Mouse (Mus musculus) right cerebral cortex, postnatal 36 days (tissue): ENCODE data around the gene Amy2a3.
"Not testable (repeated sequence)": the region's sequence is repeated elsewhere in the genome, so short reads cannot be mapped to it uniquely, and the experiment has no call there.

ENCODE experiments used
- DNase-seq, 2 experiments: peaks; one replicate each; pipeline ENCODE4 v3.0.0; 2022; ENCODE audit warnings: low spot score in 2 of 2, mixed read lengths in 1 of 2

Gene Amy2a3

GRCm38 (mm10) chr3:113323952-113324351 is at the start of gene Amy2a3:
Amy2a3 (minus strand) TSS chr3:113324052.
- not testable (repeated sequence) for DNase-seq

GRCm38 (mm10) chr3:113356558-113356957 is 32.7 kb upstream of the Amy2a3 start, which contains the start of gene Amy2a2:
Amy2a2 (minus strand) TSS chr3:113356658.
- DNase-seq = not testable (repeated sequence)

- not testable (repeated sequence) for DNase-seq
Measured at GRCm38 (mm10) chr3:113345484-113345883, 21.6 kb upstream of the Amy2a3 start.

- DNase-seq = not testable (repeated sequence)
Measured at GRCm38 (mm10) chr3:113312937-113313336, 10.9 kb downstream of the Amy2a3 start.

- not testable (repeated sequence) for DNase-seq
Measured at GRCm38 (mm10) chr3:113291349-113291748, 32.5 kb downstream of the Amy2a3 start, which contains the start of gene Amy2a4. Amy2a4 (minus strand) TSS chr3:113291449.

DNA sequence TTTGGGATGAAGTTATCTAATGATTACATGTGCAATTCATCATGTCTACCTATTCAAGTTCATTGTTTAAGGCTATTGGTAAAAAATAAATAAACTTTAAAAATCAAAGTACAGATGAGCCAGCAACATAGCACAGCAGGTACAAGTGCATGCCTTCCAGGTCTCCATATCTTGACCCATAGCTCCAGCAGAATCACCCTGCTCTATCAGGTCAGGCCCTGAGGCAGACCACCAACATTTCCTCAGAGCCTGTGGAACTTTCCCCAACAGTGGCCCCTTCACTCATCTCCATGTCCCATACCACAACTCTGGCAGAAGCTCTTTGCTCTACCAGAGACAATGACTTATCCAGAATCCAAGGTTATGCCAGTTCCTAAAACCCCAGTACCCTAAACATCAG is 43.6 kb downstream of the Amy2a3 start:
- not testable (repeated sequence) for DNase-seq

GRCm38 (mm10) chr3:113279586-113279985 is 44.3 kb downstream of the Amy2a3 start:
- not testable (repeated sequence) for DNase-seq
